Mouse (Mus musculus): ENCODE measurements at regions not wholly inside any gene's neighbourhood (a gene's known extent, or its start where the extent isn't known, plus 50 kb on each side); places are given as distances from the start of the nearest gene placed in this dataset.

DNA sequence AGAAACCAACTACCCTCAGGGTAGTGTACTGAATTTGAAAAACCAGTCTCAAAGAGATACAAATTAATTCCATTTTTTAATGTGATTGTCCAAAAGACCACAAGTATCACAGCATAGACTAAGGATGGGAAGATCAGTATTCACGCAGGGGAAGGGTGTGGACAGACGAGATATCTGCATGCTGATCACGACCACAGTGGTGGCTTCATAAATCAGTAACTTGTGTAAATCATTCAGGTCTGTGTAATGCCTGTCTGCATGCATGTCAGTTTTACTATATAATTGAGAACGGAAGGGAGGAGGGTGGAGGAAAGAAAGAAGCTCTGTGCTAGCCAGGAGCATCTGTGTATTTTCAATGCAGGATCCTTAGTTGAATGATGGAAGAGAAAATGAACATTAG lies 462.3 kb upstream of the Mctp2 start:
- H3K36me3 ChIP-seq: no peaks in the 10 kb centered on the region
- H3K27ac ChIP-seq: no peak overlapping the region
- H3K4me1 ChIP-seq: no peaks in the 10 kb centered on the region
- H3K4me2 ChIP-seq: no peak overlapping the region
- H3K9ac ChIP-seq: no peak overlapping the region
- no peaks in the 10 kb centered on the region for H3K27me3 ChIP-seq
- ATAC-seq (ENCODE audit: insufficient number of reproducible peaks, low FRiP score, low TSS enrichment, low read depth): no peak
- 51% methylated on average over 4 of the region's 4 CpGs for WGBS
- no peaks in the 10 kb centered on the region for H3K9me3 ChIP-seq
- no peak overlapping the region for H3K4me3 ChIP-seq

DNA sequence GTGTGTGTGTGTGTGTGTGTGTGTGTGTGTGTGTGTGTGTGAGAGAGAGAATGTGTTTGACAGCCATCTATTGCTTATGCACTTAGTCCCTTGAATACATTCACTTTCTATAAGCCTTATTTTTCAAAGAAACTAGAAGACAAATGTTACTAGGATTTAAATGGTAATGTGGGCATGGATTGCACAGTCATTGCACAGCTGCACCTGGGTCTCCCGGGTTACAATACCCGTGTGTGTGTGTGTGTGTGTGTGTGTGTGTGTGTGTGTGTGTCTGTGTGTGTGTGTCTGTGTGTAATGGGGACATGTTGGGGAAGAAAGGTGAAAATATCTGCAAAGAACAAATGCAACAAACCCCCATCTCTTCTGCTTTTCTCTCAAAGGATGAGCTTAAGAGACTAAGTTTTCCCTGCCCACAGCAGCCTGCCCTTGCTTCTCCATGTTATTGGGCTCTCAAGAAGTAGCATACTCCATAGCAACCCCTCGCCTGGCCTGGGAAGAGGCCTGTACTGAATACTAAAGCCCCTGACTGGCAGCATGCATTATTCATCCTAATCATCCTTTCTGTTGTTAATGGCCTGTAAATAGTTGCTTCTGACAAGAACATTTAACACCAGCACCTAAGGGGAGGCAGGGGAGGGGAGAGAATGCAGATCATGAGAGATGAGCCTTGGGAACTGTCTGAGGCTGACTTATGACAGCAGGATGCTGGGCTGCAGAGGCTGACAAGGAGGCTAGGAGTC lies 467.8 kb upstream of the Mctp2 start:
- H3K27me3 ChIP-seq: no peaks in the 10 kb centered on the region
- WGBS: 68% methylated on average over 3 of the region's 3 CpGs
- no peak overlapping the region for H3K9ac ChIP-seq
- H3K4me2 ChIP-seq: no peak overlapping the region
- H3K36me3 ChIP-seq: no peaks in the 10 kb centered on the region
- no peak overlapping the region for H3K27ac ChIP-seq
- no peaks in the 10 kb centered on the region for H3K9me3 ChIP-seq
- no peak for ATAC-seq (ENCODE audit: insufficient number of reproducible peaks, low FRiP score, low TSS enrichment, low read depth)
- no peak overlapping the region for H3K4me3 ChIP-seq
- no peaks in the 10 kb centered on the region for H3K4me1 ChIP-seq

DNA sequence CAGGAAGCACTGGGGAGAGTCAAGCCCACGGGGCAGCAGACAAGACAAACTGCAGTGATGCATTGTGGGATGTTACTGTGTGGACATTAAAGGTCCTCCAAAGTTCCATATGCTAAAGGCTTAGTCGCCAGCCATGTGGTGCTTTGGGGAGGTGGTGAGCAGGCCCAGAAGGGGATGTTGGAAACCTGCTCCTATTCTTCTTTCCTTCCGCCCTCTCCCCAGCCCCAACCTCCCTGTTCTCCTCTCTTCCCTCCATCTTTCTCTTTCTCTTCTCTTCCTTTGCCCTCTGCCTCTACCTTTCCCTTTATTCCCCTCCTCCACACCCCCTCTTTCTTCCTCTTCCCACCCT lies 468.3 kb upstream of the Mctp2 start:
- ATAC-seq (ENCODE audit: insufficient number of reproducible peaks, low FRiP score, low TSS enrichment, low read depth): no peak

DNA sequence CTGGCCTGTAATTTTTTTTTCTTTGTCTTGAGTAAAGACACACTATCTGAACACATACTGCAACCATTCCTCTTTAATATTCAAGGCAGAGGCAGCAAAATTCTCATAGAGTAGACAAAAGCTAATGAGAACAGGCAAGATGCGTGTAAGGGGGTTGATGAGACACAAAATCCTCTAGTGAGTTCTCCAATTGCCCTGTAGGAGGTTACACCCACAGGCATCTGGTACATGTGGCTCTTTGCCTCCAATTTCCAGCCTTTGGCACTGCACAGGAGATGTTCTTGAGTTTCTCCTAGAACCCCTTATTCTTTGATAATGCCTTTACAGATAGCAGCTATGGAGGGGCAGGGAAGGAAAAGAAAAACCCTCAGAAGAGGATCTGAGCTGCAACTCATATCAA lies 480.9 kb upstream of the Mctp2 start:
- H3K4me2 ChIP-seq: no peak overlapping the region
- H3K9me3 ChIP-seq: no peaks in the 10 kb centered on the region
- H3K9ac ChIP-seq: no peak overlapping the region
- H3K27ac ChIP-seq: no peak overlapping the region
- WGBS: 69% methylated on average over 1 of the region's 1 CpGs
- no peaks in the 10 kb centered on the region for H3K4me1 ChIP-seq
- H3K36me3 ChIP-seq: no peaks in the 10 kb centered on the region
- H3K4me3 ChIP-seq: no peak overlapping the region
- ATAC-seq (ENCODE audit: insufficient number of reproducible peaks, low FRiP score, low TSS enrichment, low read depth): no peak
- H3K27me3 ChIP-seq: no peaks in the 10 kb centered on the region

More for the DNA sequence above, 468.3 kb upstream of the Mctp2 start:
- no peaks in the 10 kb centered on the region for H3K27me3 ChIP-seq
- no peak overlapping the region for H3K9ac ChIP-seq
- WGBS: 54% methylated on average over 3 of the region's 3 CpGs
- H3K4me3 ChIP-seq: no peak overlapping the region
- no peaks in the 10 kb centered on the region for H3K36me3 ChIP-seq
- no peak overlapping the region for H3K27ac ChIP-seq
- no peaks in the 10 kb centered on the region for H3K9me3 ChIP-seq
- H3K4me1 ChIP-seq: no peaks in the 10 kb centered on the region
- no peak overlapping the region for H3K4me2 ChIP-seq

DNA sequence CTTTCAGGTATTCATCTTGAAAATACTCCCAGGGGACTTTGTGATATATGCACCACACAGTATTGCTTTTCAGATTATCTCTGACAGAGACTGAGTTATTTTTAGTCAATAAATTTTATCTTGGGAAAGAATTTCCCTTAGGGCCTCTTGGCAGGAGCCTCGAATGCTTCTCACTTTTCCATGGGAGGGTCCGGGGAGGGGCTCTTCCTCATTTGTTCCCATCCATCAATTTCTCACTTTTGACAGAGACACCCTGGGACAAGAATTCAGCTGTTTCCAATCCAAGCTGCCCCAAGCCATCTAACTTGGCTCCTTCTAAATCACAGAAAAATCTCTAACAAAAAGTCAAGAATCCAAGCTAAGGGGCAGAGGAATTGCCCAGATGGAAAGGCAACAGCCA lies 481.9 kb upstream of the Mctp2 start:
- no peaks in the 10 kb centered on the region for H3K4me1 ChIP-seq
- no peak for ATAC-seq (ENCODE audit: insufficient number of reproducible peaks, low FRiP score, low TSS enrichment, low read depth)
- H3K4me3 ChIP-seq: no peak overlapping the region
- no peaks in the 10 kb centered on the region for H3K27me3 ChIP-seq
- WGBS: 27% methylated on average over 2 of the region's 2 CpGs
- H3K9me3 ChIP-seq: no peaks in the 10 kb centered on the region
- no peak overlapping the region for H3K27ac ChIP-seq
- H3K9ac ChIP-seq: no peak overlapping the region
- no peaks in the 10 kb centered on the region for H3K36me3 ChIP-seq
- no peak overlapping the region for H3K4me2 ChIP-seq

DNA sequence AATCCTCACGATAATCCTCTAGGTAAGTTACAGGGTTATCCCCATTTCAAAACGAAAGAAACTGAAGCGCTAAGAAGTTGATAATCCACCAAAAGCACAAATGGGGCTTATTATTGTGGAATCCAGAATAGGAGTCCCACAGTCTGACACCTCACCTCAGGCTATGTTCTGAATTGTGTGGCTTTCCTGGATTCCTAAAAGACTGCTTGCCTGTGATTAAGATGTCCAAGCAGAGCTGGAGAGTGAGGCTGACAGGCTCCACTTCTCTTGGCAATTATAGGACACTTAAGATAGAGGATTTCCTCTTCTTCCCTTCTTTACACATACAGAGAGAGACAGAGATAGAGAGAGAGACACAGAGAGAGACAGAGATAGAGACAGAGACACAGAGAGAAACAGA lies 515.7 kb upstream of the Mctp2 start:
- Histone ChIP-seq H3K4me2 (no peak overlapping the region), H3K9me3 (no peaks in the 10 kb centered on the region), H3K4me1 (no peaks in the 10 kb centered on the region), H3K27me3 (no peaks in the 10 kb centered on the region), H3K4me3 (no peak overlapping the region), H3K36me3 (no peaks in the 10 kb centered on the region), H3K27ac (no peak overlapping the region), H3K9ac (no peak overlapping the region)
- no peak for ATAC-seq (ENCODE audit: insufficient number of reproducible peaks, low FRiP score, low TSS enrichment, low read depth)
- WGBS: 78% methylated on average over 3 of the region's 3 CpGs

DNA sequence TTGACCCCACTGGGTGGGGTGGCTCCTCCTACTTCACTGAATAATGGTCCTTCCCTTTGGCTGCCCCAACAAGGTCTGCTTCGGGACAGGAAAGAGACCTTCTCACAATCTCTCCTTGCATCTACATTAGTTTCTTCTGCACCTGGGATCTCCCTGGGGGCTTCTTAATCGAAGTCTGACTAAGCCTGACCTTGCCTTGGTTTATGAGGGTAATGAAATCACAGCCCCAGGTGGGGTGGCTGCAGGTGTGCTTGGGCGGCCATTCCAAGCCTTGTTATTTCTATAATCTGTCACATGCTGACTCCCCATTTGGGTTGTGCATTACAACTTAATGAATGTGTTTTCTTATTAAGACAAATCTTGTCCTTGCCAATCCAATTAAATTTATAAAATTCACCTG lies 520.2 kb upstream of the Mctp2 start:
- H3K4me2 ChIP-seq: no peak overlapping the region
- H3K9me3 ChIP-seq: no peaks in the 10 kb centered on the region
- H3K9ac ChIP-seq: no peak overlapping the region
- H3K4me3 ChIP-seq: no peak overlapping the region
- H3K27ac ChIP-seq: no peak overlapping the region
- 25% methylated on average over 3 of the region's 3 CpGs for WGBS
- no peaks in the 10 kb centered on the region for H3K36me3 ChIP-seq
- ATAC-seq (ENCODE audit: insufficient number of reproducible peaks, low FRiP score, low TSS enrichment, low read depth): no peak
- no peaks in the 10 kb centered on the region for H3K4me1 ChIP-seq
- H3K27me3 ChIP-seq: no peaks in the 10 kb centered on the region

DNA sequence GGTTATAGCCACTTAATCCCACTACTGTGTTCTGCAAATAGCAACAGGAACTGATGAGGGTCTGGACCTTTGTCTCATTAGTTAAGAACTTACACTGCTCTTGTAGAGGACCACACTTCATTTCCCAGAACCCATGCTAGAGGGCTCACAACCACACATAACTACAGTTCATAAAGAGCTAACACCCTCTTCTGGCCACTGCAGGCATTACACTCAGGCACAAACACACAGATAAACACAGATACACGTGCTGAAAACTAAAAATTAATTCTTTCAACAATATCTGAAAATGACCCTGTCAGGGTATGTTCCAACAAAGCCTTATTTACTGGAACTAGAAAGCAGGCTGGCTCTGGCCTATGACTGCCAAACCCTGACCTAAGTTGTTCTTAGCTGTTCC lies 529.0 kb upstream of the Mctp2 start:
- Histone ChIP-seq H3K4me2 (no peak overlapping the region), H3K4me1 (no peaks in the 10 kb centered on the region)

DNA sequence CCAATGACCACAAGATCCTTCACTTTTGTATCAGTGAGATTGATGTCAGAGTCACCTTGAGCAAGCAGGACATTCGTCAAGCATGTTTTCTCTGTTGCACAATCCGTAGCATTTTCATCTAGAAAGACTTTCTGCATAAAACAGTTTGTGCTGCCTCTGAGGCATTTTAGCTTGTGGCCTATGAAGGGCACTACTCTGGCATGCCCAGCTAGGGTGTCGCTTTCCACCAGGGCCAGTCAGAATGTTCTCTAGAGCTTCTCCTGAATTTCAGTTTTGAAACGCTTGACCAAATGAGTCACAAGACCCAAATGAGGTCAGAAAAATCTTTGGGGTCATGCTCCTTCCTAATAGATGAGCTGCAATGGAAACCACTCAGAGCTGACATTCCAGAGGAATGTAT lies 529.6 kb upstream of the Mctp2 start:
- Histone ChIP-seq H3K4me2 (no peak overlapping the region), H3K4me1 (no peaks in the 10 kb centered on the region), H3K4me3 (no peak overlapping the region), H3K9me3 (no peaks in the 10 kb centered on the region), H3K36me3 (no peaks in the 10 kb centered on the region), H3K27ac (no peak overlapping the region), H3K9ac (no peak overlapping the region), H3K27me3 (no peaks in the 10 kb centered on the region)
- no peak for ATAC-seq (ENCODE audit: insufficient number of reproducible peaks, low FRiP score, low TSS enrichment, low read depth)
- 85% methylated on average over 4 of the region's 4 CpGs for WGBS

More for the DNA sequence above, 529.0 kb upstream of the Mctp2 start:
- Histone ChIP-seq H3K9ac (no peak overlapping the region), H3K27ac (no peak overlapping the region), H3K4me3 (no peak overlapping the region), H3K27me3 (no peaks in the 10 kb centered on the region), H3K36me3 (no peaks in the 10 kb centered on the region), H3K9me3 (no peaks in the 10 kb centered on the region)
- WGBS: 87% methylated on average over 1 of the region's 1 CpGs
- no peak for ATAC-seq (ENCODE audit: insufficient number of reproducible peaks, low FRiP score, low TSS enrichment, low read depth)

DNA sequence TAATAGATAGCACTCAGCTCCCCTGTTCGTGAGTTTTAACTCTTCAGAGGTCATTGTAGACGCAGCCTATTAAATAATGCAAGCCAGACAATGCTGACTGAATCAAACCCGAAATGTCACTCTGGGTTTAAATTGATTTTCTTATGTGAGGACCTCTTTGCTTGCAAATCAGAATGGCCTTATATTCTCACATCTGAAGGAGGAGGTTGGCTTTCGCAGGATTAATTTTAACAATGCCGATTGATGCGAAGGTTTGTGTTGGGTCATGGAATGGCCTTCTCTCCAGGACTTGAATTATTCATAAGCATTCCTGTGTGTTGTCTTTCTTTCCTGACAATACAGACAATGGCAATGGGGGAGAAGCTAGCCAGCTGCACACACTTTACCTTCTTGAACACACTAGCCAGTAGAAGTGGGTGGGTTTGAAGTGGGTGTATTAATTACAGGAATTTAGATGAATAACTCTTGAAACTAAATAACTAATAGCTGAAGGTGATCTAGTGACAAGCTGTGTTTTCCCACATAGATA lies 530.1 kb upstream of the Mctp2 start:
- no peaks in the 10 kb centered on the region for H3K36me3 ChIP-seq
- H3K4me3 ChIP-seq: no peak overlapping the region
- no peaks in the 10 kb centered on the region for H3K9me3 ChIP-seq
- H3K27me3 ChIP-seq: no peaks in the 10 kb centered on the region
- no peak overlapping the region for H3K27ac ChIP-seq
- H3K4me2 ChIP-seq: no peak overlapping the region
- no peak overlapping the region for H3K9ac ChIP-seq
- ATAC-seq (ENCODE audit: insufficient number of reproducible peaks, low FRiP score, low TSS enrichment, low read depth): no peak
- H3K4me1 ChIP-seq: no peaks in the 10 kb centered on the region
- 88% methylated on average over 6 of the region's 6 CpGs for WGBS

DNA sequence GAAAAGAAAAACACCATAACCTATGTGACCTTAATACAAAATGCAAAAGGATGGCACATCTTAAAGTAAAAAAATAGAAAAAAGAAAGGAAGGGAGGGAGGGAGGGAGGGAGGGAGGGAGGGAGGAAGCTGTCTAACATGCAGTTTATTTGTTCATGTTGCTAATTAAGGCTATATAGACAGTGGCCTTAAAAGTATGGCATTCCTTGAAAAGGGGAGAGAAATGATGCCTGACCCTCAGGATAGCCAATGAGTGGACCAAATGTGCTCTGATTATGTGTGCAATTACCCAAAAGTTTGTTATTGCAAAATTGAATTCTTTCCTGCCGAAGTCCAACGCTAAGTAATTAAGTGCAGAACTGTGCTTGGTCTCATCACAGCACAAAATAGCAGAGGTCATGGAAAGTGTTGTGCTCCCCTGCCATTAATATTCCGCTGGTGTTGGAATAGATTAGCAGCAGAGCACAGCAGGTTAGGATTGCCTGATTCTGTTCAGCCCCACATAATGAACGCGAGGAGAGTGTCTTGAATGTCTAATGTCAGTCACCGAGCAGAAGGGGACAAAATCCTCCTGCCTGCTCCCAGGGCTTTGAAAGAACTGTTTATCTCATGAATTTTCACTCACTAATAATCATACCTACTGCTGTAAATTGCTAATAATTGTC lies 531.7 kb upstream of the Mctp2 start:
- no peak for ATAC-seq (ENCODE audit: insufficient number of reproducible peaks, low FRiP score, low TSS enrichment, low read depth)
- no peaks in the 10 kb centered on the region for H3K9me3 ChIP-seq
- no peak overlapping the region for H3K27ac ChIP-seq
- H3K4me2 ChIP-seq: no peak overlapping the region
- no peaks in the 10 kb centered on the region for H3K4me1 ChIP-seq
- H3K4me3 ChIP-seq: no peak overlapping the region
- H3K36me3 ChIP-seq: no peaks in the 10 kb centered on the region
- WGBS: 31% methylated on average over 6 of the region's 6 CpGs
- H3K27me3 ChIP-seq: no peaks in the 10 kb centered on the region
- H3K9ac ChIP-seq: no peak overlapping the region

DNA sequence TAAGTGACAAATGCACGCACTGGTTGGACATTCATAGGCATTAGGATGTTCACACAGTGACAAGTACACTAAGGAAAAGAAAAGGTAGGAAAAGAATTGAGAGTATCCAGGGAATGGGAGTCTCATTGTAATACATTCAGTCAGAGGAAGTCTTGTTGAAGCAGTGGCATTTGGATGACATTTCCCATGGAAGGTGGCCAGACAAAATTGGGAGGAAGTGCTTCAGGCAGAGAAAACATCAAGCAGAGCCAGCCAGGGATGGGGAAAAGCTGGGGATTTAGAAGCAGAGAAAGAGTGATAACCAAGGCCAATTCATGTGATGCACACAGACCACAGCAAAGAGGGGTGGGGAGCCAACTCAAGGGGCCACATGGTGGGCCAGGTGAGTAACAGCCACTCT lies 524.0 kb upstream of the Rgma start:
- WGBS: 89% methylated on average over 1 of the region's 1 CpGs
- no peak for ATAC-seq (ENCODE audit: insufficient number of reproducible peaks, low FRiP score, low TSS enrichment, low read depth)
- no peaks in the 10 kb centered on the region for H3K4me1 ChIP-seq

More for the DNA sequence above, 524.0 kb upstream of the Rgma start:
- no peak overlapping the region for H3K9ac ChIP-seq
- no peak overlapping the region for H3K27ac ChIP-seq
- H3K36me3 ChIP-seq: no peaks in the 10 kb centered on the region
- no peak overlapping the region for H3K4me3 ChIP-seq
- no peaks in the 10 kb centered on the region for H3K27me3 ChIP-seq
- H3K9me3 ChIP-seq: no peaks in the 10 kb centered on the region
- H3K4me2 ChIP-seq: no peak overlapping the region

All from limb, embryonic 15.5 days (tissue).